Mouse (Mus musculus): ENCODE results near the gene Msl3. TPM values are rescaled to one million over a fixed set of nuclear protein-coding genes. Genes with fewer than 3 reads are reported as not detected.

Gene Msl3
- polyA plus RNA-seq, 1 experiment from 2014 or later, result 28.2 TPM

- Histone ChIP-seq H3K4me1 (no peaks in the 10 kb centered on the region), H3K4me2 (replicated peaks) (no peak overlapping the region), H3K27ac (replicated peaks) (no peak overlapping the region), H3K36me3 (peaks cover 6% of the 10 kb centered on the region; the same call in 1 of the 2 replicates), H3K9ac (replicated peaks) (no peak overlapping the region), H3K9me3 (no peaks in the 10 kb centered on the region), H3K4me3 (no peak overlapping the region), H3K27me3 (peaks cover 10% of the 10 kb centered on the region; the same call in 1 of the 2 replicates)
- ATAC-seq (ENCODE audit: low FRiP score, low read depth), result no peak
- WGBS, result 68% methylated on average over 3 of the region's 3 CpGs
Measured at GRCm38 (mm10) chrX:168647746-168648145, 26.0 kb downstream of the Msl3 start.

- Histone ChIP-seq H3K36me3 (no peaks in the 10 kb centered on the region), H3K27me3 (peaks cover 14% of the 10 kb centered on the region; the same call in 1 of the 2 replicates), H3K9me3 (no peaks in the 10 kb centered on the region), H3K4me2 (replicated peaks) (no peak overlapping the region), H3K9ac (replicated peaks) (no peak overlapping the region), H3K4me1 (no peaks in the 10 kb centered on the region), H3K27ac (replicated peaks) (no peak overlapping the region), H3K4me3 (no peak overlapping the region)
- WGBS, result 77% methylated on average over 1 of the region's 1 CpGs
- no peak for ATAC-seq (ENCODE audit: low FRiP score, low read depth)
Measured at GRCm38 (mm10) chrX:168643451-168643850, 30.2 kb downstream of the Msl3 start.

GRCm38 (mm10) chrX:168639556-168640356 is 33.9 kb downstream of the Msl3 start:
- H3K4me2 ChIP-seq (replicated peaks), result peak overlapping the region; percentile 42
- H3K27ac ChIP-seq (replicated peaks), result no peak overlapping the region
- no peaks in the 10 kb centered on the region for H3K9me3 ChIP-seq
- no peaks in the 10 kb centered on the region for H3K4me1 ChIP-seq
- no peaks in the 10 kb centered on the region for H3K36me3 ChIP-seq
- WGBS, result 27% methylated on average over 11 of the region's 11 CpGs
- H3K4me3 ChIP-seq, result peak overlapping the region; percentile 29
- peak; percentile 73; the same call in 1 of the 2 replicates for ATAC-seq (ENCODE audit: low FRiP score, low read depth)
- H3K27me3 ChIP-seq, result peaks cover 10% of the 10 kb centered on the region; the same call in 1 of the 2 replicates
- H3K9ac ChIP-seq (replicated peaks), result no peak overlapping the region

Other genes starting within 250 kb of the Msl3 start
- gene Frmpd4, start 96.7 kb downstream of the Msl3 start, polyA plus RNA-seq (2016; fragmentation: Nextera tagmentation; extraction: Ambion mirVana), result 0.33 and 0.34 TPM in 2 replicates
- gene Arhgap6, start 121.2 kb upstream of the Msl3 start, polyA plus RNA-seq (2016; fragmentation: Nextera tagmentation; extraction: Ambion mirVana), result 1.1 and 1.6 TPM in 2 replicates